Mouse (Mus musculus) intestine, postnatal 0 days (tissue): Measurements from ENCODE around the gene Abhd4. TPM values are rescaled to one million over a fixed set of nuclear protein-coding genes. Genes with fewer than 3 reads are reported as not detected.

Experiments used
- ATAC-seq: fragments of 200-750 bp; cut with Nextera tagmentation; 2 replicates; pipeline ENCODE4 v1.8.0; 2017; ENCODE audit warnings: mild to moderate bottlenecking, moderate TSS enrichment, moderate library complexity
- H3K27ac ChIP-seq: fragments of 300-500 bp; sonication (generic); 2 replicates; pipeline ENCODE4 v1.5.1; 2014; ENCODE audit warnings: mild to moderate bottlenecking, low read depth, low read length, moderate library complexity
- H3K27me3 ChIP-seq: fragments of 300-500 bp; sonication (generic); replicated peaks from 2 replicates; pipeline ENCODE4 v1.6.1; 2014; ENCODE audit warnings: low read length, mixed read lengths; ENCODE audit not compliant: control insufficient read depth, insufficient read depth
- H3K36me3 ChIP-seq: fragments of 300-500 bp; sonication (generic); 2 replicates; pipeline ENCODE4 v1.6.1; 2014; ENCODE audit warnings: mild to moderate bottlenecking, moderate library complexity; ENCODE audit not compliant: control insufficient read depth, insufficient read depth
- H3K4me1 ChIP-seq: fragments of 300-500 bp; sonication (generic); replicated peaks from 2 replicates; pipeline ENCODE4 v1.6.1; 2014; ENCODE audit warnings: antibody characterized with exemption, low read length, mixed read lengths; ENCODE audit not compliant: control insufficient read depth, insufficient read depth
- H3K4me2 ChIP-seq: fragments of 300-500 bp; sonication (generic); replicated peaks from 2 replicates; pipeline ENCODE4 v1.6.1; 2014; ENCODE audit warnings: low read depth, mild to moderate bottlenecking, moderate library complexity
- H3K4me3 ChIP-seq: fragments of 300-500 bp; sonication (generic); 2 replicates; pipeline ENCODE4 v1.5.1; 2014; ENCODE audit warnings: low read depth, low read length
- H3K9ac ChIP-seq: fragments of 300-500 bp; sonication (generic); 2 replicates; pipeline ENCODE4 v1.6.1; 2014; ENCODE audit warnings: mild to moderate bottlenecking, low read depth, low read length
- H3K9me3 ChIP-seq: fragments of 300-500 bp; sonication (generic); 2 replicates; pipeline ENCODE4 v1.6.1; 2016; ENCODE audit warnings: mixed run types; ENCODE audit not compliant: control insufficient read depth
- CTCF ChIP-seq: sonication (generic); IDR thresholded peaks from 2 replicates; pipeline ENCODE4 v1.5.1; 2016; ENCODE audit warnings: low read depth, mild to moderate bottlenecking, control low read depth, antibody characterized with exemption, moderate library complexity
- WGBS: fragments of 180-500 bp; shearing (Covaris S2); extraction: QIAGEN DNeasy Blood & Tissue Kit; methylation state at CpG from one replicate; pipeline ENCODE4 v1.1.7; 2014; 5-methylcytosine and 5-hydroxymethylcytosine counted together
- polyA plus RNA-seq: library from polyadenylated mRNA; unstranded; fragments of >200 nt; fragmentation: Nextera tagmentation; extraction: Ambion mirVana; gene quantifications from 2 replicates; pipeline ENCODE4 v1.2.1, GENCODE M21; 2015

Abhd4 gene
- polyA plus RNA-seq, 1 experiment from 2014 or later: 38.3 TPM

- TF ChIP-seq CTCF: 0 out of 2 replicates have a peak, but pooled peaks have one; percentile 14
- H3K27ac ChIP-seq: no peak overlapping the region
- WGBS: 42% methylated on average over 2 of the region's 2 CpGs
Observed at GRCm38 (mm10) chr14:54214477-54214876, 39.5 kb upstream of the Abhd4 start.

GRCm38 (mm10) chr14:54214901-54215300, 39.1 kb upstream of the Abhd4 start:
- Histone ChIP-seq H3K9ac (no peak overlapping the region), H3K4me2 (no peak overlapping the region), H3K4me3 (no peak overlapping the region), H3K36me3 (no peaks in the 10 kb centered on the region), H3K27ac (no peak overlapping the region), H3K27me3 (no peaks in the 10 kb centered on the region), H3K9me3 (no peaks in the 10 kb centered on the region), H3K4me1 (peaks cover 9% of the 10 kb centered on the region; the same call in 1 of the 2 replicates)
- ATAC-seq: no peak
- no peak for TF ChIP-seq CTCF
- whole genome bisulfite sequencing: 59% methylated on average over 10 of the region's 10 CpGs

More at GRCm38 (mm10) chr14:54214477-54214876, 39.5 kb upstream of the Abhd4 start:
- ATAC-seq: no peak
- H3K4me3 ChIP-seq: no peak overlapping the region
- H3K4me2 ChIP-seq: no peak overlapping the region
- no peaks in the 10 kb centered on the region for H3K27me3 ChIP-seq
- H3K4me1 ChIP-seq: peaks cover 9% of the 10 kb centered on the region; the same call in 1 of the 2 replicates
- no peaks in the 10 kb centered on the region for H3K36me3 ChIP-seq
- no peaks in the 10 kb centered on the region for H3K9me3 ChIP-seq
- no peak overlapping the region for H3K9ac ChIP-seq

DNA sequence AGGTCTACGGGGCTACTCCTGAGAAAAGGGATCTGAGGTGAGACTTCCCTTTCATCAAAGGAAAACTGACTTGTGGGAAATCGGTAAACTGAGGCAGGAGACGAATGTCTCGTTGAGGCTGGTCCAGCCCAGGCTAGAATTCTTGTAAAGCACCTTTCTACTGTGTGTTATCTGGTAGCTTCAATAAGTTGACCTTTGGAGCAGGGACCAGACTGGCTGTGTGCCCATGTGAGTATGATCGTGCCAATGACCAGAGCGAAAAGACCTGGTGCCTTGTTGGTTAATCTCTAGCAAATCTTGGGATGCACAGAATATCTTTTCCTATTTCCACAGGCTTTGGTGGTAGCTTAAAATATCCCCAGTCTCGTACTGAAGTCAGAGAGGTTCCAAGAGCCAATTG, 37.9 kb upstream of the Abhd4 start:
- Histone ChIP-seq H3K36me3 (no peaks in the 10 kb centered on the region), H3K9ac (no peak overlapping the region), H3K4me1 (peaks cover 9% of the 10 kb centered on the region; the same call in 1 of the 2 replicates), H3K4me2 (no peak overlapping the region), H3K27ac (no peak overlapping the region), H3K4me3 (no peak overlapping the region), H3K9me3 (no peaks in the 10 kb centered on the region), H3K27me3 (no peaks in the 10 kb centered on the region)
- ATAC-seq: no peak
- TF ChIP-seq CTCF: no peak
- WGBS: 64% methylated on average over 7 of the region's 7 CpGs

DNA sequence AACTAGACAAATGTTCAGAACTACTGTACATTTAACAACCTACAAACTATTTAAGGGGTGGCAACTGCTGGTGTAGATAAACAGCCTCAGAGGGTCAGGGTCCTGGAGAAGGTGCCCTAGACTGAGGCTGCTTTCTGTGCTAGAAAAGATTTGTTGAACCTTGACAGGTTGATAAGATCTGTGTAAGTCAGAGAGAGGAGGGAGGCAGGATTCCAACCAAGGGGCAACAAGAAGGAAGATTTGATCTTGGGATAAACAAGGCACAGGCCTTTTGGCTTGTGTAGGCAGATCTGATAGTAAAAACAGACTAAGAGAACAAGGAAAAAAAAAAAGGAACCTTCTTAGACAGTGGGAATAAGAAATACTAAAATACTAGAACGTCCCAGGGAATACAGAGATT, 35.8 kb upstream of the Abhd4 start:
- H3K27me3 ChIP-seq: no peaks in the 10 kb centered on the region
- no peak overlapping the region for H3K4me2 ChIP-seq
- H3K27ac ChIP-seq: no peak overlapping the region
- ATAC-seq: no peak
- WGBS: 67% methylated on average over 1 of the region's 1 CpGs
- H3K4me1 ChIP-seq: peaks cover 9% of the 10 kb centered on the region; the same call in 1 of the 2 replicates
- no peaks in the 10 kb centered on the region for H3K36me3 ChIP-seq
- H3K9me3 ChIP-seq: no peaks in the 10 kb centered on the region
- no peak overlapping the region for H3K4me3 ChIP-seq
- TF ChIP-seq CTCF: no peak
- H3K9ac ChIP-seq: no peak overlapping the region

GRCm38 (mm10) chr14:54218721-54219120, 35.3 kb upstream of the Abhd4 start:
- no peak for ATAC-seq
- H3K4me3 ChIP-seq: no peak overlapping the region
- no peaks in the 10 kb centered on the region for H3K27me3 ChIP-seq
- H3K36me3 ChIP-seq: no peaks in the 10 kb centered on the region
- peaks cover 9% of the 10 kb centered on the region; the same call in 1 of the 2 replicates for H3K4me1 ChIP-seq
- H3K9ac ChIP-seq: no peak overlapping the region
- H3K4me2 ChIP-seq: no peak overlapping the region
- WGBS: 67% methylated on average over 9 of the region's 9 CpGs
- no peak for TF ChIP-seq CTCF
- H3K9me3 ChIP-seq: no peaks in the 10 kb centered on the region
- H3K27ac ChIP-seq: no peak overlapping the region

DNA sequence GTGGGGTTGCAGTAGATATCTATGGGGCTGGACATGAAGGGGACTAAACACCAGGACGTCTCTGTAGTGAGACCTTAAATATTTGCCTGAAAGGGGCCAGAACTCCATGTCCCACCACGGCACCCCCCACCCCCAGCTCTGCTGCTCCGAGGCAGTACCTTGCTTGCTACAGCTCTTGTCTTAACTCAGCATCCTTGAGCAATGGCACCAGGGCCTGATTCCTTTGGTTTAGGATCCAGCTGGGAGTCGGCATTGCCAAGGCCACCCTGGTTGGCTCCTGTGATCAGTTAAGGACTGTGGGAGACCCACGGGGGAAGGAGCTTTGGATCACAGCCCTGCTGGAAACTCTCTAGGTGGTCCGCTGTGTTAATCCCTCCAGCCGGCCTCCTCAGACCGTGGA, 34.7 kb upstream of the Abhd4 start:
- no peak overlapping the region for H3K27ac ChIP-seq

GRCm38 (mm10) chr14:54219849-54220248, 34.1 kb upstream of the Abhd4 start:
- Histone ChIP-seq H3K4me1 (peaks cover 10% of the 10 kb centered on the region; the same call in 1 of the 2 replicates), H3K36me3 (no peaks in the 10 kb centered on the region), H3K9ac (no peak overlapping the region), H3K27ac (no peak overlapping the region), H3K4me2 (no peak overlapping the region), H3K9me3 (no peaks in the 10 kb centered on the region), H3K4me3 (no peak overlapping the region), H3K27me3 (no peaks in the 10 kb centered on the region)
- WGBS: 57% methylated on average over 7 of the region's 7 CpGs
- TF ChIP-seq CTCF: no peak
- ATAC-seq: no peak

More for the DNA sequence above, 34.7 kb upstream of the Abhd4 start:
- WGBS: 52% methylated on average over 8 of the region's 8 CpGs
- Histone ChIP-seq H3K4me1 (peaks cover 9% of the 10 kb centered on the region; the same call in 1 of the 2 replicates), H3K4me3 (no peak overlapping the region), H3K27me3 (no peaks in the 10 kb centered on the region), H3K9ac (no peak overlapping the region), H3K4me2 (no peak overlapping the region), H3K36me3 (no peaks in the 10 kb centered on the region), H3K9me3 (no peaks in the 10 kb centered on the region)
- ATAC-seq: no peak
- TF ChIP-seq CTCF: no peak
